Mouse (Mus musculus): ENCODE measurements around the gene Rxfp4.

- no peak for TF ChIP-seq POLR2A (IDR thresholded peaks at IDR 0.05; ENCODE audit: low read depth, low read length)
- TF ChIP-seq CTCF (conservative IDR thresholded peaks at IDR 0.05; ENCODE audit: insufficient read depth, insufficient read length, low read depth, low read length), result no peak
These were observed 32.6 kb downstream of the Rxfp4 start for GRCm38 (mm10) chr3:88620146-88620991.

Measured in kidney, adult 2 months (tissue).